Mouse (Mus musculus) B cell, adult 2 months (primary cell): ENCODE data around the gene A730015C16Rik.

Experiments used
- DNase-seq, 2 experiments: peaks; one replicate each; pipeline ENCODE4 v3.0.0; 2022

Gene A730015C16Rik

DNA sequence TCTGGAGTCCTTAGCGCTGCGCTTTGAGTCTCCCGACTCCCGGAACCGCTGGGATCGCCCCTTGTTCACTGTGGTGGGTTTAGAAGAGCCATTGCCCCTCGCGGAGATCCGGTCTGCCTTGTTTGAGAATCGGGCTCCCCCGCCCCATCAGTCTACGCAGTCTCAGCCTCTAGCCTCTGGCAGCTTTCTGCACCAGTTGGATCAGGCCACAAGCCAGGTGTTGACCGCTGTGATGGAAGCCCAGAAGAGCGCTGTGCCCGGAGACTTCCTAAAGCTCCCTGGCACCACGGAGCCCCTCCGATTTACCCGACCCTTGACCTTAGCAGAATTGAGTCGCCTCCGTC, at the start of gene A730015C16Rik:
Gene A730015C16Rik (minus strand): TSS at position 115 of the 344 bp plus-strand sequence.
- no peak for DNase-seq

DNA sequence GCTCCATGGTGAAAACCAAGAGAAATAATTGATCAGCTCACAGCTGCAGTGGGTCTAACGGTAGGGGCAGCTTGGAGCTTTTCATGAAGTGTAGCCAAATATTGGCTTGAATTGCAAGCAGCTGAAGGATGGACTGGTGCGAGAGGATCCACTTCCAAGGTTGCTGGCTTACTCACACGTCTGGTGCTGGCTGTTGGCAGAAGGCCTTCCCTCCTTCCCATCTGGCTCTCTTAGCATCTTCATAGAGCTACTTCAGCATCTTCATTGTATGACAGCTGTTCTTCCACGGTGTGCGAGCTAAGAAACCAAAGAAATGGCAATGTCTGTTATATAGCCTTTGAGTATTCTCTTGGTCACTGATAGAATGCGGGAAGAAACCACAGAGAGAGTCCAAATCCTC, 42.5 kb upstream of the A730015C16Rik start:
- DNase-seq = no peak

DNA sequence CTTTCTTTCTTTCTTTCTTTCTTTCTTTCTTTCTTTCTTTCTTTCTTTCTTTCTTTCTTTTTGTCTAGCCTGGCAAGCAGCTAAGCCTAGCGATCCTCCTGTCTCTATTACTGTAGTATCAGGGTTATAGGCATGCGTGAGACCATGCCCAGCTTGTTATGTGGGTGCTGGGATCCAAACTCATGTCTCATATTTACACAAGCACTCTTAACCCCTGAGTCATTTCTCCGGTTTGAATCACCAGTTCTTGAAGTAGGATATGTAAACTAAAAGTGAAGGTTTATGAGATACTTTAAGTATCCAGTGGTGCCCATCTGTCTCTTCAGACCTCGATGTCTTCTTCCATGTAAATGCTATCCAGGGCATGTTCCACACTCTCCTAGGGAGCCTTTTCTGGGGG, 39.0 kb upstream of the A730015C16Rik start:
- no peak for DNase-seq

DNA sequence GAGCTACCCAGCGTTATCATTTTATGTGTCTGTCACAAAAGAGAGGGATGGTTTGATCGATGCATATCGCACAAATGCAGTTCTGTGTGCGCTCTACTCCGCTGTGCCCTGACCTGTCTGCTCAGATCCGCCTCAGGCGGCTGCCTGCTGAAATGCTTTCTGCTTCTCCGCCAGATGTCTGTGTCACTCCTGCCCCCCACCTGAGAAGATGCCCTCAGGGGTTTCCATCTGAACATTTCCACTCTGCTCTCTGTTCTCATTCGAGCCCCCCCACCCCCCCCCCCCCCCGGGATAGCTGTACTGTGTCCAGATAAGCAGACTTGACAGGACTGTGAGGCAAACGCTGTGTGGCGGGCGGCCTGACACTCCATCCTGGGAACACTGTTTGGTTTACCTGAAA, 35.4 kb upstream of the A730015C16Rik start:
- DNase-seq = no peak

DNA sequence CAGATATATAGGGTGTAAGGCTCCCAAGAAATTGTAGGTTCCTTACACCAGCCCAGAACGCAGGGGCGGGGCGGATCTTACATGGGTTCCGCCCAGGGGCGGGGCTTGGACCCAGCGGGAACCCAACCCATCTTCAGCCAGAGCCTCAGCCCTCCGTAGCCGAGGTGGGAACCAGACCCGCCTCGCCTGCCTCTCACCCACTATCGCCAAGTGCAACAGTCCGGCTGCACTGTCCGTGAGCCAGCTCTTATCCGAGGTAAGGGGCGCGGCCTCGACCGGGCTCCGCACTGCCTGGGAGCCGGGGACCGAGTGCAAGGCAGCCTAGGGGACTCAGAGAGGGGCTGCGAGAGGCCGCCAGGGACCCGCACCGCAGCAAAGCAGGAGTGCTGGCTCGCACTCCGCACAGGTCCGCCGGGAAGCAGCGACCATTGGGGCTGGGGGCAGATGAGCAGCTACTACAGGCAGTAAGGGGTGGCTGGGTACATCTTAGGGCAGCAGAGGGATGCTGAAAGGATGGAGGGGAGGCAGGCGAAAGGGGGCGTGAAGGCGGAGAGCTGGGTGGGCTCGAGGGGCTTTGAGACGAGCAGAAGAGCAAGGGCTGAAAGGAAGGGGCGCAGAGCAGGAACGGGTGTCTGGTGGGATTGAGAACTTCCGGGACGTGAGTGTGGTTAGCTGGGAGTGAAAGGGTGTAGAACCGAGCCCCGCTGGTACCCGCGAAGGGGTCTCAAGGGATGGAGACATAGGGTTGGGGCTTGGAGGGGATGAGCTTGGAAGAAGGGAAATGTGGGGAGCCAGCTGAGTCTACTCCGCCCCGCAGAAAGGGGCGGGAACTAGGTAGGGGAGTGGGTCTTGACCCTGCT, 30.8 kb upstream of the A730015C16Rik start, which contains the start of gene Rab3b:
Gene Rab3b (plus strand): TSS at position 101 of the 860 bp plus-strand sequence.
- DNase-seq = peak; percentile 75 to 76

DNA sequence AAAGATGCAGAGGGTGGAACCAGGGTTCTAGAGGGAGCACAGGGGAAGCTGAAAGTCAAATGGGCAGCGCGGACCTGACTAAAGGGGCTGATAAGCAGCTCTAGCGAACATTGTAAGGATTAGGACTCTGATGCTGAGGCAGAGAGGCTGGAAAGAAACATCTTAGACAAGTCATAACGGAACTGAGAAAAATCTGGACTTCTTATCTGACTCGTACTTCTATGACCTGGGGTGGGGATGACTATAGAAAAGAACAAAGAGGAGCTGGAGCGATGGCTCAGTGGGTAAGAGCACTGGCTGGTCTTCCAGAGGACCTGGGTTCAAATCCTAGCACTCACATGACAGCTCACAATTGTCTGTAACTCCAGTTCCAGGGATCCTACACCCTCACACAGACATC, 29.5 kb upstream of the A730015C16Rik start:
- no peak for DNase-seq

DNA sequence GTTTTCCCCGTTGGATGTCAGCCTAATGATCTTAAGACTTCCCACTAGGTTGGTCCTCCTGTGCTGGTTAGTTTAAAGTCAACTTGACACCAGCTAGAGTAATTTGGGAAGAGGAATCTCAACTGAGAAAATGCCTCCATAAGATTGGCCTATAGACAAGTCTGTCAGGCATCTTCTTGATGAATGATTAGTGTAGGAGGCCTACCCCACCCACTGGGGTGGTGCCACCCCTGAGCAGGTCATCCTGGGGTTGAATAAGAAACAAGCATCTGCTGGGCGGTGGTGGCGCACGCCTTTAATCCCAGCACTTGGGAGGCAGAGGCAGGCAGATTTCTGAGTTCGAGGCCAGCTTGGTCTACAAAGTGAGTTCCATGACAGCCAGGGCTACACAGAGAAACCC, 25.3 kb upstream of the A730015C16Rik start:
- no peak for DNase-seq

DNA sequence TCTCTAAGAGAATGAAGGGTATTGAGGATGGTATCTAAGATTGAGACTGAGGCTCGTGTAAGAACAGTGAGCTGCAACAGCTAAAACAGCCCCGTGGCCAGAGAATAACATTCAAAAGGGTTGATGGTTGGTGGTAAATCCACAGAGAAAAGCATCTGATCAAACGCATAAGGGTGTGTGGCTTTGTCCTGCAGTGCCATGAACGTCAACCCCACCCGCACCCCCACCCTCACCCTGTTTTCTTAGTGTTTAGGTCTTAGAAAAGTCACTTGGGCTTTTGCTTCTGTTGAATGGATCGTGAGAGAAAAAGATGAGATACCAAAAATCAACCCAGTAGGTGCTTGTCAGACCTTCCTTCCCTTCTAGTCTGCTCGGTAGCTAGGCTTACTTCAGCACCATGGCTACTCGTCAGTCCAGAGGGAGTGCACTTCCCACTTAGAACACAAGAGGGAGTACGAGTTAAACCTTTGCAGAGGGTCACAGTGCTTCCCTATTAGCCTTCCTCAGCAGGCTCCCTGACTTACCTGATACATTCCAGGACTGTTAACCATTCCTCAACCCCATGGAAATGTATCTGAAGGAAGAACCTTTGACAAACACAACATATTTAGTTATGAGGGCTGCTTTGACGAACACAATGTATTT, 21.4 kb upstream of the A730015C16Rik start:
- DNase-seq = peak; percentile 80 to 84

DNA sequence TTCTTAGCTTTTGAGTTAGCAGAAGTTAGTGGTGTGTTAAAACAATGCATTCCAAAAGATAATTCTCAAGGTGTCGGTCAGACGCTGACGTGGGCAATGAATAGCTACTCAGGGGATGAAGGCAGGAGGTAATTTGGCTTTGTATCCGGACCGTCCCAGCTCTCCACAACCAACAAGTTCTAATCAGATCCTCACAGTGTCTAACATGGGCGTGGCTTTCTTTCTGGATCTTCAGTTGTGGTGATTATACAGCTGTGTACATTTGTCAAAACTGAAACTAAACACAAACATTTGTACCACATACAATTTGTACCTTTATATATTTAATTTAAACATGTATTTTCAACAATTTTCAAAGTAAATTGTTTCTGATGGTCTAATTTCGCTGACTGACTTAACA, 18.4 kb upstream of the A730015C16Rik start:
- DNase-seq = no peak

DNA sequence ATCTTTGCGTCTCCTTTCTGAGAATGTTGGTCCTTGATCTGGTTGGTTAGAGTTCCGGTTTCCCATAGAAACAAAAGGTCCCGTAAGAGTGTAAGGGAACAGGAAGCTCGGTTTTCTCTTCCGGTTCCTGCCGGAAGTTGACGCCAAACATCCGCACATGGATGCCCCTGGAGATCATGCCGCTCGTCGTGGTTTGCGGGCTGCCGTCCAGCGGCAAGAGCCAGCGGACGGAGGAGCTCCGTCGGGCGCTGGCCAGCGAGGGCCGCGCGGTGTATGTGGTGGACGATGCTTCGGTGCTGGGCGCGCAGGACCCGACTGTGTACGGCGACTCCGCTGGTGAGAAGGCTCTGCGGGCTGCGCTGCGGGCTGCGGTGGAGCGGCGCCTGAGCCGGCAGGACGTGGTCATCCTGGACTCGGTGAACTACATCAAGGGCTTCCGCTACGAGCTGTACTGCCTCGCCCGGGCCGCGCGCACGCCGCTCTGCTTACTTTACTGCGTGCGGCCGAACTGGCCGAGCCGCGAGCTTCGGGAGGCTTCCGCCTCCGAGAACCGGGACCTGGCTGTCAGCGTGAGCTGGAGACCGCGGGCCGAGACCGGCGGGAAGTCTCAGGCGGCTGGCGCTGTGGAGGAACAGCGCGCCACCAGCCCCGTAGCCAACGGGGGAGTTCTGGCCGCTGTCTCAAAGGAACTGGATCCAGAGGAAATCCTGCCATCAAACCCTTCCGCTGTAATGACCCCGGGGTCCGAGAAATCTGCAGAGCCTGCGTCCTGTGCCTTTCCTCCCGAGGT, 509 bp downstream of the A730015C16Rik start, which contains the start of gene Kti12:
Gene Kti12 (plus strand): TSS at position 71 of the 790 bp plus-strand sequence.
- peak; percentile 64 to 71 for DNase-seq

DNA sequence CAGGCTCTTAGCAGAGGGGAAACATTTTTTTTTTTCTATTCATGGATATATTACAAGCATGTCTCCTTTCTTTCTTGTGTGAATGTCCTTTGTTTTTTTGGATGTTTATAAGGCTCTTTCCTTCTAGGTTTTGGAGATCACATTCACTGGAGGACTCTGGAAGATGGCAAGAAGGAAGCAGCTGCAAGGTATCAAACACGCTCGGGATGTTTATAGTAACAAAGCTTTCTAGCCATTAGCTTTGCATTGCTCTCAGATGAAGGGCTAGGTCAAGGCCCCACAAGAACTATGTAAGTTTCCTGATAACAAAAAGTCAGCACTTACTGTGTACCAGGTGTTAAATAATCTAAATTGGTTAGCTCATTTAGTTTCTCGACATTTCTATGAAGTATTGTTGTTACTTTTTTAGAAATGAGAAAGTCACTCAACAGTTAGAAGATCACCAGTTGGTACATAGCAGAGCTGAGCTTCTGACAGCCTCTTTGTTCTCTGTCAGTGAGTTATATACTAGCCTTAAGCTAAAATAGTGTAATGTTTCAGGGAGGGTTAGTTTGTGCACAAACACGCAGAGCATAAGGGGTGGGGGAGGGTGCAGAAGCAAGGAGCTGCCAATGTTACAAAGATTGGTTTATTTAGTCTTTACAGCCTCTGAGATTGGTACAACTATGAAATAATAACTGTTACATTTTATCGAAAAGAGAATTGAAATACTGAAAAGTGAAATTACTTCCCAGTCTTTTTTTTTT, 2.4 kb downstream of the A730015C16Rik start:
- DNase-seq = no peak

DNA sequence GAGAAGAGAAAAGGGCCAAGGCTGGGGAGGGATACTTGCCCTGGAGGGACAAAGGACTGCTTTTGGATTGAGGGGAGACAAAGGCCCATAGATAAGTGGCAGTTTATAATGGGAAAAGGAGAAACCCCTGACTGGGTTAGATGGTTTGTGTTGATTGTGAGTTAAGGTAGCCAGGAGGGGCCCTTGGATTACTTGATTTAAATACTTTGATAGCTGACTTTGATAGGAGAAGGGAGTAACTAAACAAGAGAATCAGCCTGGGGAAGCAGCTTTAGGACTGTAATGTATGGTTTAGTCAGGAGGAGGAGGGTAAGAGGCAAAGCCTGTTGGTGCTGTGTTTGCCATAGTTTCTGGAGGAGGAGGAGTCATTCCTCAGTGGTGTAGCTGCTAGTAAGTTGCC, 5.1 kb downstream of the A730015C16Rik start:
- no peak for DNase-seq

DNA sequence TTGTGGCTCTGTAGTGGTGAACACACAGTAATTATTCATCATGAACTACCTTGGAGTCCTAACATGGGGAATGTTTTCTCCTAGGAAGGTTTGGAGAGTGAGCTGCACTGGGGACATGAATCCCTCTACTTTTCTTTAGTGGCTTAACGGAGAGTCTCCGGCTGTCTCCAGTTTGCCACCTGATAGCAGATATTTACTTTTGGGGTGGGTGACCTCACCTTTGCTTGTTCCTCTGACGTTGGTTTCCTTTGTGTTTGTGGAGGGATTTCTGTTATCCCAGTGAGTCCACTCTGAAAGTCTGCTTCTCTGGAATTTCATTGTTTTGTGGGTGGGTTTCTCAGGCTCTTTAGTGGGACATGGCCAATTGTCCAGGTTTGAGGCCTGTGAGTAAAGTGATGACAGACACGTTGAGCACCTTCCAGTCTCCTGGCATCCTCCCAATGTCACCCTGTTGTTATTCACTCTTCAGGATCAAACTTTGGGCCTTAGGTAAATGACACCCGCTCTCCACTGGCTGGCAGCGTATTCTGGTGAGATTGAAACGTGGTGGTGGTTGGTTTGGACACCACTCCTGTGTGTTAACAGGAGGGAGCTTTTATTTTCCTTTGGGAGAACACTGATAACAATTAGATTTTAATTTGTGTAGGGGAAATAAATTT, 6.4 kb downstream of the A730015C16Rik start:
- no peak for DNase-seq

DNA sequence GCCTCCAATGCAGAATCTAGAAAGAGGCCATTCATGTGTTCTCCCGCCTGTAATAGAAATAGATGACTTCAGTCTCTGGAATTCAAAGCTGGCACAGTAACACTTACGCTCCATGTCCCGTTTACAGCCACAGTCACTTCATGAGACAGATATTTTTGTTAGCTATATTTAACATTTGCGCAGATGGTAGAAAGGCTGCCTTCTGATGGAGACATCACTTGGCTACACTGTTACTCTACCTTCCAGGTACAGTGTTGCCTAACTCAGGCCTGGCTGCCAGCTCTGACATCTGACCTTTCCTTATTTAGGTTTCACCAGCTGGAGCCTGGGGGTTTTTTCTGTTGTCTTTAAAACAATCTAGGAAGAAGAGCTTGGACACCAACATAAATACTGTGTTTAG, 10.4 kb downstream of the A730015C16Rik start:
- no peak for DNase-seq

DNA sequence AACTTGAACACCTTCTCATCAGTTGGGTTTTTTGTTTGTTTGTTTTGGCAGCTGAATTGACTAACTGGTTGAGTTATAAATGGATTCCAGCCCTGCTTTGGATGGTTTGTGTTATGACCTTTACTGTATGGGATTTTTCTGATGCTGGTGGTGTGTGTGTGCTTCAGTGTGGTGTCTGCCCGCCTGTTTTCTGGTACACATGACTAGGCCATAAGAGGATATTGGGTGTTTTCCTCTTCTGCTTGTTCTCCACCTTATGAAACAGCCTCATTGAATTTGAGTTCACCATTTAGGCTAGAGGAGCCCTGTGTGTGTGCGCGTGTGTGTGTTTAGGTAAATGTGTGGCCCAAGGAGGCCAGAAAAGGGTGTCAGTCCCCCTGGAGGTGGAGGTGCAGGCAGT, 12.9 kb downstream of the A730015C16Rik start:
- peak; percentile 23 to 32 for DNase-seq

DNA sequence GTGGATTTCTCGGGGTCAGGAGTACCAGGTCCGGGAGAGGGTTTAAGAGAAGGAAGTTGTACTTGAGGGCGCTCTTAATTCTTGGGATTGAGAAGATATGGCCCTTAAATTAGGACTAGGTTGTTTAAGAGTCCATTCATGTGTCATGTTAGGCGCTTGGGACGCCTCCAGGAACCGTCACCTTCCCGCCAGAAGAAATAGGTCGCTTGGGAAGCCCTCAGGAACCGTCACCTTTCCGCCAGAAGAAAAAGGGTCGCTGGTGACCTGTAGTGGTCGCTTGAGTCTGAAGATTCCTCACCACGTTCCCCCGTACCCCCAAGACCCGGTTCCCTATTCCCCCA, 13.5 kb downstream of the A730015C16Rik start:
- DNase-seq = peak in 1 of 2 experiments; percentile 10

DNA sequence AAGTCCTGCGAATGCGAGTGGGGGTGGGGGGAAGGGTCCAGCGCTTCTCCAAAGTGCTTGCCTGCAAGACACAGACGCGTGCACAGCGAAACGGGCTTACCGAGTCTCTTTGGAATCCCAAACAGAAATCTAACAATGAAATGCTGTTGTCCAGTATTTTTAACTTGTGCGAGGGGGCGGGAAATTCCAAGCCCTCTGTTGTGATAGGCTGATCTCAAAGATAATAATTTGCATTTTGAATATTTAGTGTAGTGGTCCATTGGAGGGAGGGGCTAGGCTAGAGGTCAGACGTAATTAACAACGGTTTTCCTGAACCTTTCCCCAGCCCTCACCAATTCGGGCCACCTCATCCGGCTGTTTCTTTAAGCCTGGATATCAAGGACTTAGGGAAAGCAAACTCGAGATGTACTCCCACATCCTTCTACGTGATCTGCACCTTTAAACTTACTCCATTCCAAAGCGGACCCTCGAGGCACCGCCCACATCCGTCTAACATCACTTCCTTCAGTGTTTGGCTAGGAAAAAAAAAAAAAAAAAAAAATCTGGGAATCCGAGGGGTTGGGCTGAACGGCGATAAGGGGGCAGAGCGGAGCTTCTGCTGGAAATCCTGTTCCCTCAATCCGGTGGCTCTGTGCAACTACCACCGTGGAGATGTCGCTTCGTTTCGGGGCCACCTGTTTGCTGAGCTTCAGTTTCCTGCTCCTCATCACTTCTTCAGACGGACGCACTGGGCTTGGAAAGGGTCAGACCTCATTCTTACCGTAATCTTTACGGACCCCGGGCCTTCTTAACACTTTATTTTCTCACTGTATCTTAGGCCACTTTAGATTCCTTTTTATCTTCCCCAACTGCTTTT, 14.1 kb downstream of the A730015C16Rik start, which contains the start of gene Txndc12:
Gene Txndc12 (plus strand): TSS at position 487 of the 856 bp plus-strand sequence.
- peak; percentile 71 to 76 for DNase-seq

DNA sequence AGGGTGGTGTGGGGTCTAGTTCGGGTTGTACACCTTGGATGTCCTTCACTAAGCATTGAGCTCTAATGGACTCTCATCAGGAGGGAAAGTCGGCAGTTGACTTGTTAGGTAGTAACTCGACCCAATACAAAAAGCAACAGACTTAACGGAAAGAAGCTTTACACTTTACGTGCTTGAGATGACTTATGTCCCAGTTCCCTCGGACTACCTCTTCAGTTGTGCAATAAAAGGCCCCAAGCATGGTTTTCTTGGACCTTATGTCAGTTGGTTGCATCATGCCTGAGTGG, 14.6 kb downstream of the A730015C16Rik start:
- no peak for DNase-seq

DNA sequence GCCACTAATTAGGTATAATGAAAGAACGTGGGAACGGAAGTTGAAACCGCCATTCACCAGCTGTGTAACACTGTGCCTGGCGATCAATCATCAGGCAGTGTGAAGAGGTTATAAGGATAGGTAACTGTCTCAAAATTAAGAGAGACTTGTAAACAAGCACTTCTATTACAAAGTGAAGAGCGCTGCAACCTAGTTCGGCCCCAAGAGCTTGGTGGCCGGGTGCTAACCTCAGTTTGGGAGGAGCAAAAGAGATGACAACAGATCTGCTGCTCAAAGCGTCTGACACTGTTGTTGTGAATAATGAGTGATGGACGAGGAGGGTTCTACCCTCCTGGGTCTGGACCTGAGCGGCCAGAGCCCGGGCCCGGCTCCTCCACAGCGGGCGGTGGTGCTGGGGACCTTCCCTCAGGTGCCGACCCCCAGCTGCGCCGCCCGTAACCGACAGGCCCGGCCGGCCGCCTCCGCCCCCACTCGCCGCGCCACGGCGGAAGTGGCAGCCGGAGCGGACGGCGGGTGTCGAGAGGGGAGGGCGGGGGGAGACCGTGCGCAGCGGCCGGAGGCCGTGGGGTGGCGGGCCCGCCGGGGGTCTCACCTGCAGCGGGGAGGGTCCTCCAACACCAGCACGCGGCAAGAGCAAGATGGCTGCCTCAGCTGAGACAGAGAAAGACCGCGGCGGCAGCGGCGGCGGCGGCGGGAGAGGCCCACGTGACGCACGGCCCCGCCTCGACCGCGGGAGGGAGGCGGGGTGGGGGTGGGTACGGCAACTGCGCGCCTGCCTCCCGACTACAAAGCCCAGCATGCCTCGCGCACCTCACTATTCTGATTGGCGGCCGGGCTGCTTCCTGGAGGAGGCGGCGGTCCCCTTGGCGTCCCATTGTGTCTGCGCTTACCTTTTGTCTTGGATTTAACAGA, 15.2 kb downstream of the A730015C16Rik start, which contains the start of gene Btf3l4:
Gene Btf3l4 (minus strand): TSS at position 699 of the 912 bp plus-strand sequence.
- peak; percentile 92 to 93 for DNase-seq

DNA sequence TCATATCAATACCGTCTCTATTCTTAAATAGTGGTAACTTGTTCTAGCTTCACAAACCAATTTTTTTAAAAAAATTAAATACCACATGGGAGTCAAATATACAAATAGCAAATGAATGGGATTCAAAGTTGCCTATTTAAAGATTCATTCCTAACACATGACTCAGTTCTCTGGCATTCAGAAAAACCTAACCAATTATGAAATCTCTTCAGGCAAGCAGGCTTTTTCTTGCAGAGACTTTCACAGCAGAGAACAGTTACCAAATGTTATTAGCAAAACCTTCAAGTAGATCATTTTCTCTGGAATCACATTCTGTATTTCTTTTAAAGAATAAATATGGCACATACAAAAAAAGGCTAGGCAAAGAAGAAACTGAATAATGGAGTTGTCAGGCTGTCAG, 17.7 kb downstream of the A730015C16Rik start:
- no peak for DNase-seq
